Mouse (Mus musculus): Measurements from ENCODE around the gene 4930579F01Rik.

- TF ChIP-seq CTCF (IDR thresholded peaks at IDR 0.05) (no peak), EP300 (IDR thresholded peaks at IDR 0.05) (no peak)
Observed at GRCm38 (mm10) chr3:138240942-138241341, 47.3 kb upstream of the 4930579F01Rik start.

Measured in lung, postnatal 0 days (tissue).